Mouse (Mus musculus): ENCODE results near the gene Tmem255b. TPM values are rescaled to one million over a fixed set of nuclear protein-coding genes. Genes with fewer than 3 reads are reported as not detected.
A peak's percentile ranks its signal among the peaks of the same experiment; 100 is the strongest.

The Tmem255b gene
- polyA plus RNA-seq, 1 experiment from 2014 or later: 0.29 TPM

DNA sequence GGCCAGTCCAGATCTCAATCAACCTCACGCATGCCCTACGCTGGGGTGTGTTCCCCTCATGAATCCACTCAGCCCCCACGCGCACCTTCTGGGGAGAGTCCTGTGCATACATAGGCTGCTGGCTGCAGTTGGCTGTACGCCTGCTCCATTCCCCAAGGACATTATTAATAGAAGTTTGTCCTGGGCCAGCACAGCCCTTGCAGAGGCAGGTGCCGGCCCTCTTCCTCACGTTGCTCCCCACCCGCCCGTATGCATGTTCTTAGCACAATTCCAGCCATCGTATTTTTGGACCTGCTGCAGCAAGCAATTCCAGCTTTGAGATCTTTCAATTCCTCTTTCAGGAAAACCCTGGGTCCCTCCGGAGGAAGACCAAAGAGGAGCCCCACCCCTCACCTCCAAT lies 58.0 kb downstream of the Tmem255b start:
- peaks cover 15% of the 10 kb centered on the region for H3K4me1 ChIP-seq (replicated peaks; ENCODE audit: control insufficient read depth, insufficient read depth, low read length)
- WGBS: 51% methylated on average over 11 of the region's 11 CpGs
- H3K9ac ChIP-seq (replicated peaks; ENCODE audit: low read depth, low read length): no peak overlapping the region
- no peak overlapping the region; the same call in 1 of the 2 replicates for H3K4me2 ChIP-seq (ENCODE audit: low read length)
- no peaks in the 10 kb centered on the region for H3K9me3 ChIP-seq (ENCODE audit: control insufficient read depth, low read length)
- peaks cover 8% of the 10 kb centered on the region; the same call in 1 of the 2 replicates for H3K27me3 ChIP-seq (replicated peaks; ENCODE audit: control insufficient read depth, insufficient read depth, low read length)
- no peak overlapping the region for H3K27ac ChIP-seq (ENCODE audit: low read length)
- ATAC-seq: no peak
- no peak overlapping the region for H3K4me3 ChIP-seq (replicated peaks; ENCODE audit: low read length)
- H3K36me3 ChIP-seq (ENCODE audit: control insufficient read depth, insufficient read depth): no peaks in the 10 kb centered on the region

- WGBS: under 1% methylated on average over 63 of the region's 64 CpGs
- H3K27ac ChIP-seq (ENCODE audit: low read length): no peak within 1 kb of the TSS
- peak within 1 kb of the TSS; percentile 73 for H3K9ac ChIP-seq (replicated peaks; ENCODE audit: low read depth, low read length)
- H3K4me2 ChIP-seq (ENCODE audit: low read length): peak within 1 kb of the TSS; percentile 76
- peak; percentile 73 for ATAC-seq
- no peaks in the 10 kb centered on the region for H3K9me3 ChIP-seq (ENCODE audit: control insufficient read depth, low read length)
- no peaks in the 10 kb centered on the region for H3K36me3 ChIP-seq (ENCODE audit: control insufficient read depth, insufficient read depth)
- peaks cover 8% of the 10 kb centered on the region; the same call in 1 of the 2 replicates for H3K27me3 ChIP-seq (replicated peaks; ENCODE audit: control insufficient read depth, insufficient read depth, low read length)
- H3K4me3 ChIP-seq (replicated peaks; ENCODE audit: low read length): peak within 1 kb of the TSS; percentile 64
- peaks cover 15% of the 10 kb centered on the region for H3K4me1 ChIP-seq (replicated peaks; ENCODE audit: control insufficient read depth, insufficient read depth, low read length)
Measured at GRCm38 (mm10) chr8:13493858-13494631, 59.1 kb downstream of the Tmem255b start, which contains the start of gene Gas6. TSS of gene Gas6 (minus strand) at chr8:13494490.

DNA sequence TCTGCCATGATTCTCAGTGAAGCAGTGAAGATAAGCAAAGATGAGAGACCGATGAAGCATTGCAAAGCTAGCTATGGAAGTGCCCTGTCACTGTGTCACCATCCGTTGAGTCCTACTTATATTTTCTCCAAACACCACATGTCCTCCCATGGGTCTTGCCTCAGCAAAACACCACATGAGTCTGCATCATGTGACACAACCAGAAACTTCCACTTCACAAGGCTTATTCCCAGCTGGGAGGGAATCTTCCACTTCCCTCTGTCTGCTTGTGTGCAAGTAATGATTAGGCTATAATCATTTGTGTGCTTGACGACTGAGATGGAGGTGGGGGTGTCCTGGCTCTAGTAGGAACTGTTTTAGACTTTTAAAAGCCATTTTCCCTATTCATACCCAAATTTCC lies 66.2 kb downstream of the Tmem255b start:
- Histone ChIP-seq H3K4me2 (ENCODE audit: low read length) (no peak overlapping the region), H3K27ac (ENCODE audit: low read length) (no peak overlapping the region), H3K9ac (replicated peaks; ENCODE audit: low read depth, low read length) (no peak overlapping the region), H3K27me3 (replicated peaks; ENCODE audit: control insufficient read depth, insufficient read depth, low read length) (peaks cover under 1% of the 10 kb centered on the region; the same call in 1 of the 2 replicates), H3K4me3 (replicated peaks; ENCODE audit: low read length) (no peak overlapping the region), H3K9me3 (ENCODE audit: control insufficient read depth, low read length) (no peaks in the 10 kb centered on the region), H3K36me3 (ENCODE audit: control insufficient read depth, insufficient read depth) (no peaks in the 10 kb centered on the region), H3K4me1 (replicated peaks; ENCODE audit: control insufficient read depth, insufficient read depth, low read length) (no peaks in the 10 kb centered on the region)
- WGBS: 80% methylated on average over 3 of the region's 3 CpGs
- no peak for ATAC-seq

- H3K9me3 ChIP-seq (ENCODE audit: control insufficient read depth, low read length): no peaks in the 10 kb centered on the region
- ATAC-seq: no peak
- no peaks in the 10 kb centered on the region for H3K27me3 ChIP-seq (replicated peaks; ENCODE audit: control insufficient read depth, insufficient read depth, low read length)
- H3K4me3 ChIP-seq (replicated peaks; ENCODE audit: low read length): no peak overlapping the region
- H3K36me3 ChIP-seq (ENCODE audit: control insufficient read depth, insufficient read depth): no peaks in the 10 kb centered on the region
- H3K4me1 ChIP-seq (replicated peaks; ENCODE audit: control insufficient read depth, insufficient read depth, low read length): no peaks in the 10 kb centered on the region
- no peak overlapping the region for H3K4me2 ChIP-seq (ENCODE audit: low read length)
- H3K9ac ChIP-seq (replicated peaks; ENCODE audit: low read depth, low read length): no peak overlapping the region
- no peak overlapping the region for H3K27ac ChIP-seq (ENCODE audit: low read length)
- 88% methylated on average over 8 of the region's 8 CpGs for WGBS
Measured at GRCm38 (mm10) chr8:13503936-13504606, 69.1 kb downstream of the Tmem255b start.

DNA sequence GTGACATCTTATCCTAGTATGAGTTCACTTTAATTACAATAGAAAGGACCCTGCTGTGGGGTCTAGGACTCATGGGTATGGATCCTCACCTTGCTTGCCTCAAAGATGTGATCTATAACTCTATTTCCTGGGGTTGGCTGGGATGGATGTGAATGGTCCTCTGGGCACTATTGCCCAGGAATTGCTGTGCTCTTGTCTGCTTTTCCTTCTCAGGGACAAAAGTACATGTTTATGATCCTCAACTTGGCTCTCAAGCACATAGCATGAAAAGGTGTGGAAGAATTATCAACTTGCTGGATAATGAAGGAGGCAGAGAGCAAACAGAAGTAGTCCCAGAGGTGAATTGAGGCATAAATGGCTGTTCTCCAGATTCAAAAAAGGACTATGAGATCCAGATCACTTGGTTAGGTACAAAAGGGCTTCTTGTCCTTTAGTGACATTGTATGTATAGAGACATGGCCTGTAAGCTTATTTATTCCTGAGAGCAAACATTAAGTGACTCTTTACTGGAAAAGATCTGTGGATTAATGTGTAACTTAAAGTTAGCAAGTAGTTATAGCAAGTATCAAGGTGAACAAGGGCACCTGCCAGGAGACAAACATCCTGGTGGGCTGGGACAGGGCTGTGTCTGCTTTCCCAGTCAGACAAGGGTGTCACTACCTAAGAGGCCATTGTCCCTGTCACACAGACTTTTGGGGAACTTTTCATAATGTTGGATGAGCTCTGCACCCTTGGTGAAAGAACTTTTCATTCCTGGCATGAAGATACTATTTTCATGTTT lies 70.1 kb downstream of the Tmem255b start:
- Histone ChIP-seq H3K4me2 (ENCODE audit: low read length) (no peak overlapping the region), H3K36me3 (ENCODE audit: control insufficient read depth, insufficient read depth) (no peaks in the 10 kb centered on the region), H3K4me3 (replicated peaks; ENCODE audit: low read length) (no peak overlapping the region), H3K9ac (replicated peaks; ENCODE audit: low read depth, low read length) (no peak overlapping the region), H3K4me1 (replicated peaks; ENCODE audit: control insufficient read depth, insufficient read depth, low read length) (no peaks in the 10 kb centered on the region), H3K9me3 (ENCODE audit: control insufficient read depth, low read length) (no peaks in the 10 kb centered on the region), H3K27me3 (replicated peaks; ENCODE audit: control insufficient read depth, insufficient read depth, low read length) (no peaks in the 10 kb centered on the region), H3K27ac (ENCODE audit: low read length) (no peak overlapping the region)
- no peak for ATAC-seq

- H3K27ac ChIP-seq (ENCODE audit: low read length): no peak overlapping the region
- WGBS: 38% methylated on average over 4 of the region's 4 CpGs
- no peaks in the 10 kb centered on the region for H3K9me3 ChIP-seq (ENCODE audit: control insufficient read depth, low read length)
- no peaks in the 10 kb centered on the region for H3K4me1 ChIP-seq (replicated peaks; ENCODE audit: control insufficient read depth, insufficient read depth, low read length)
- no peak overlapping the region for H3K9ac ChIP-seq (replicated peaks; ENCODE audit: low read depth, low read length)
- no peaks in the 10 kb centered on the region for H3K36me3 ChIP-seq (ENCODE audit: control insufficient read depth, insufficient read depth)
- ATAC-seq: no peak
- H3K27me3 ChIP-seq (replicated peaks; ENCODE audit: control insufficient read depth, insufficient read depth, low read length): no peaks in the 10 kb centered on the region
- no peak overlapping the region for H3K4me3 ChIP-seq (replicated peaks; ENCODE audit: low read length)
- H3K4me2 ChIP-seq (ENCODE audit: low read length): no peak overlapping the region
Measured at GRCm38 (mm10) chr8:13506849-13507248, 71.9 kb downstream of the Tmem255b start.

DNA sequence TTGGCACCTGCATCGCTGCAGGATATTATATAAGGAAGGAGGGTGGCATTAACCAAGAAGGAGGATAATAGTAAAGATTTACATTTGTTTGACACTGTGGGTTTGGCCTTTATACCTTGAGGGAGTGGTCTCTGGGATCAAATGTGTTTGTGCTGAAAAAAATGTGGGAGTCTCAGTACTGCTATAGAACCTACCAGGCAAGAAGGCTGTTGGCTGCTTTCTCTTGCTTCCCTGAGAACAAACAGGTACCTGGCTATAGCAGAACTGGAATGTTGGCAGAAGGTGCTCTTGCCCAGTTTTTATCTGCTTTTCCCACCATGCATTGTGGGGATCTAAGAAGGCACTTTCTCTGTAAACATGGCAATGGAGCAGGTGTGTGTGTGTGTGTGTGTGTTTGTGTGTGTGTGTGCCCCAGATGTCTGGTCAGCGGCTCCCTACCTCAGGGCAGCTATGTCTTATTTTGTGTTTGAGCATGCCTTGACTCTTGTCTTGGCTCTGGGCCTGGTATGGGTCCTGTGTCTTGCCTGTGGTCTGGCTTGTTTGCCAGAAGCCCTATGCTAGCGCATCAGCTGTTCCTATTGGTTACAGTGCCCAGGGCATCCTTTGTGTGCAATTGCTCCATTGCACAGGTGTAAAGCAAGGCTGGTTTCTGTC lies 72.4 kb downstream of the Tmem255b start:
- no peaks in the 10 kb centered on the region for H3K27me3 ChIP-seq (replicated peaks; ENCODE audit: control insufficient read depth, insufficient read depth, low read length)
- H3K27ac ChIP-seq (ENCODE audit: low read length): no peak overlapping the region
- no peaks in the 10 kb centered on the region for H3K36me3 ChIP-seq (ENCODE audit: control insufficient read depth, insufficient read depth)
- H3K4me1 ChIP-seq (replicated peaks; ENCODE audit: control insufficient read depth, insufficient read depth, low read length): no peaks in the 10 kb centered on the region
- no peak overlapping the region for H3K4me3 ChIP-seq (replicated peaks; ENCODE audit: low read length)
- H3K9me3 ChIP-seq (ENCODE audit: control insufficient read depth, low read length): no peaks in the 10 kb centered on the region
- WGBS: 74% methylated on average over 3 of the region's 3 CpGs
- ATAC-seq: no peak
- H3K9ac ChIP-seq (replicated peaks; ENCODE audit: low read depth, low read length): no peak overlapping the region
- H3K4me2 ChIP-seq (ENCODE audit: low read length): no peak overlapping the region

DNA sequence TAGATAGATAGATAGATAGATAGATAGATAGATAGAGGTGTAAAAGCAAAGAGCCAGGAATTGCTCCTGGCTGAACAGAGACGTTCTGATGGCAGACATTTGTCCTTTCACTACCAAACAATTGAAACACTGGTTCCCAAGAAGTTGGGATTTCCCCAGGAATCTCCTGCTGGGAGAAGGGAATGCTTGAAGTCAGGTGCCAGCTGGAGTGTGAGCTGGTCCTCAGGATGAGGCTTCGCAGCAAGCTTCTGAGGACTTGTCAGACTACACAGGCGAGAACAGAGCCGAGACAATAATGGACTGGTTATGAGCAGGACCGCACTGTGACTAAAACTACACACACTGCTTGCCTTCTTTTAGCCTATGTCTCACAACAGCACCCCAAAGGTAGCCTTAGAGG lies 77.0 kb downstream of the Tmem255b start:
- no peak overlapping the region for H3K4me3 ChIP-seq (replicated peaks; ENCODE audit: low read length)
- no peaks in the 10 kb centered on the region for H3K27me3 ChIP-seq (replicated peaks; ENCODE audit: control insufficient read depth, insufficient read depth, low read length)
- H3K9me3 ChIP-seq (ENCODE audit: control insufficient read depth, low read length): no peaks in the 10 kb centered on the region
- WGBS: 62% methylated on average over 5 of the region's 5 CpGs
- H3K4me1 ChIP-seq (replicated peaks; ENCODE audit: control insufficient read depth, insufficient read depth, low read length): no peaks in the 10 kb centered on the region; the same call in 1 of the 2 replicates
- no peak overlapping the region for H3K27ac ChIP-seq (ENCODE audit: low read length)
- H3K9ac ChIP-seq (replicated peaks; ENCODE audit: low read depth, low read length): no peak overlapping the region
- ATAC-seq: no peak
- H3K36me3 ChIP-seq (ENCODE audit: control insufficient read depth, insufficient read depth): no peaks in the 10 kb centered on the region
- H3K4me2 ChIP-seq (ENCODE audit: low read length): no peak overlapping the region

- Histone ChIP-seq H3K4me3 (replicated peaks; ENCODE audit: low read length) (no peak overlapping the region), H3K4me2 (ENCODE audit: low read length) (no peak overlapping the region), H3K9ac (replicated peaks; ENCODE audit: low read depth, low read length) (no peak overlapping the region), H3K27me3 (replicated peaks; ENCODE audit: control insufficient read depth, insufficient read depth, low read length) (no peaks in the 10 kb centered on the region), H3K36me3 (ENCODE audit: control insufficient read depth, insufficient read depth) (no peaks in the 10 kb centered on the region), H3K9me3 (ENCODE audit: control insufficient read depth, low read length) (no peaks in the 10 kb centered on the region), H3K27ac (ENCODE audit: low read length) (no peak overlapping the region), H3K4me1 (replicated peaks; ENCODE audit: control insufficient read depth, insufficient read depth, low read length) (no peaks in the 10 kb centered on the region; the same call in 1 of the 2 replicates)
- ATAC-seq: peak; percentile 38; the same call in 1 of the 2 replicates
- WGBS: 68% methylated on average over 6 of the region's 6 CpGs
Measured at GRCm38 (mm10) chr8:13512677-13513076, 77.7 kb downstream of the Tmem255b start.
